Mouse (Mus musculus) left cerebral cortex, postnatal 25 days (tissue): Measurements from ENCODE around the gene Sipa1l2. TPM values are rescaled to one million over a fixed set of nuclear protein-coding genes. Genes with fewer than 3 reads are reported as not detected.

Experiments used
- DNase-seq, 2 experiments: peaks; one replicate each; pipeline ENCODE4 v3.0.0; 2022; ENCODE audit warnings: low spot score in 2 of 2, mixed read lengths in 1 of 2
- intact Hi-C: fragments of 180-260 bp; cut with DNase I; formaldehyde crosslinking; loops from one replicate; pipeline ENCODE4 v1.15.1; 2025
- total RNA-seq, 2 experiments: library from RNA; stranded (reverse); gene quantifications; 2 replicates each; pipeline ENCODE4 v1.2.3; 2021

Gene Sipa1l2
- 10 to 100 TPM; 39.6 to 40.6 TPM for total RNA-seq

DNA sequence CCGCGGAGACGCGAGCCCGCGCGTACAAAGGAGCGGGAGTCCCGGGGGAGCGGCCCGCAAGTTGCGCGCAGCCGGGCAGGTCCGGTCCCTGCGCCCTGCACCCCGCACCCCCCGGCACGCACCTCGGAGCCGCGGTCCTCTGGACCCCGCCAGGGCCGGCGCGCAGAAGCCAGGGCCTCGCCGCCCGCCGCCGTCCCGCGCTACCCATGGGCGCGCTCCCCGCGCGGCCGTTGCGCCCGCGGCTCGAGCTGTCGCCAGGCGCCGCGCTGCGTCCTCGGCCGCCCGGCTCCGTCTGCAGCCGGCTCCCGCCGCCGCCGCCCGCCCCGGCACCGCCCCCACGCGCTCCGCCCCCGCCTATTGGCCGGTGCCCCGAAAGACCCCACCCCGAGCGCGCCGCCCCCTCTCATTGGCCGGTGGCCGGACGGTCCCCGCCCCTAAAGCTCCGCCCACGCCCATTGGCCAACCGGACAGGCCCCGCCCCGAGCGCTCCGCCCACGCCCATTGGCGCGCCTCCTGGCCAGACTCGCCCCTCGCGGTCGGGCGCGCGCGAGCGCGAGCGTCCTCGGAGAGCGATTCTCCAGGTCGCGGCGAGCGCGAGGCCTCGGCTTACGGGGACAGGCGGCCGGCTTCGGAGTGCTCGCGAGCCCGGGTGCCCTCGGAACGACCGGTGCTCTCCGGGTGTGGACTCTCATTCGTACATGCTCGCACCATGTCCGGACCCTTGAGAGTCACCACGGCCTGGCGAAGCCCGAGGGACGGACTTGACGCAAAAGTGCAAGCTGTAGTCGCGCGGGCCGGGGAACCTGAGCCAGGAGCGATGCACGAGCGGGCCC lies at the start of gene Sipa1l2:
Gene Sipa1l2 (minus strand): TSS at position 276 of the 833 bp plus-strand sequence.
- intact Hi-C loops = loop anchor here (2.0 to 5.0 kb wide), 8 partner anchors 98 to 442 kb away; partner anchors contain the start of gene Map10
- DNase-seq = peak; percentile 93 to 96

DNA sequence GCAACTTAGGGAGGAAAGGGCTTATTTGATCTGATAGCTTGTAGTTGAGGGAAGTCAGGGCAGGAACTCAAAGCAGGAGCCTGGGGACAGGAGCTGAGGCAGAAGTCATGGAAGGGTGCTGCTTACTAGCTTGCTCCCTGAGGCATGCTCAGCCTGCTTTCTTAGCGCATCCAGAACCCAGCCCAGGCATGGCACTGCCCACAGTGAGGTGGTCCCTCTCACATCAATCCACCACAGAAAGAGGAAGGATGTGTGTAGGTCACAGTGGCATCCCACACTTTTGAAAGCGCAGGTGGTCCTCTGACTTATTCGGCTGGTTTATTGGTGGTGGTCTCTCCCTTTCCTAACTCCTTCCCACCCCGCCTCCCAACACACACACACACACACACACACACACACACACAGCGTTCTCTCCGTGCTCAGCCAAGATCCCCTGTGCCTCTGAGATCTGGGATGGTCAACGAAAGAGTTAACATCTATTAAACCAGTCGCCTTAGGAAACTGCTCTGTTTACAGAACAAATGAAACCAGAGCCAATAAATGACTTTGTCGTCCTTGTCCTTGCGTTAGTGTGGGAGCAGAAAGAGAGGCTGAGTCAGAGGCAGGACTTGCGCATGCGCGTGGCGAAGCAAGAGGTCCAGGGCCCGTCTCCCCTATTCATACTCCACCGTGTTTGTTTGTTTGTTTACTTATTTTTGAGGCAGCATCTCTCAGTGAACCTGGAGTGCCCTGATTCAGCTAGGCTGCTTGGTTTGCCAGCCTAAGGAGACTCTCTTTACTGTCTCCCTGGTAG lies 49.1 kb upstream of the Sipa1l2 start:
- DNase-seq = no peak
- intact Hi-C loops = no loop called here

DNA sequence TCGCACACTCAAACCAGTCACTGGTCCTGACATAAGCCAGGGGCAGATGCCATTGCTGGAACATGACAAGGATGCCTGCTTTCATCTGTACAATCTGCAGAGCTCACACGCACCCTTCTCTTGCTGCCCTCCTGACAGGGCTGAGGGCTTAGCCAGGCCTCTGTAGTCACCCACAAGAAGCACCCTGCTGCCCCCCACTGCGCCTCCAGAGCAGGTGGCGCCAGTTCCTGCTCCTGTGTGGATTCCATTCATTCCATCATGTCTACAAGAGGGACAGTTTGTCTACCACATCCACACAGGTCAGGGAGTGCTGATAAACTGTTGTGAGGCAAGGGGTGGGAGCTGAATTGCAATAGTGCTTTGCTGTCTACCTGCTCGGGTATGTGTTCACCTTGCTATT lies 47.3 kb upstream of the Sipa1l2 start:
- no peak for DNase-seq
- intact Hi-C loops = no loop called here

DNA sequence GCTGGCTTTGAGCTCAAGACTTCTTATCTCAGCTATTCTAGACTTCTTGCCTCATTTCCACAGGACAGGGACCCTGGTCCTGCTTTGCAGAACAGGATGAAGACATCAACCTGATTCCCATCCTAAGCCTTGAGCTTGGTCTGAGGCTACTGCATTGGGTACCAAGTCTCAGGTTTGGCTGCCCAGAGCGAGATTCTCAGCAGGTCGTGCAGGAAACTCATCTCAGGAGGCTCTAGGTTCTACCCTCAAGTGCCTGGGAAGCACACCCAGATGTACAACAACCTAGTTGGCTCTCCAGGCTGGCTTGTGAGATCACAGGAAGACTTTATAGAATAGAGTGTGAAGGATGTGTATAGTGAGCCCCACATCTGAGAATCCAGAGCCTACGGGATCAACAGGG lies 46.4 kb upstream of the Sipa1l2 start:
- intact Hi-C loops = no loop called here
- DNase-seq = no peak

DNA sequence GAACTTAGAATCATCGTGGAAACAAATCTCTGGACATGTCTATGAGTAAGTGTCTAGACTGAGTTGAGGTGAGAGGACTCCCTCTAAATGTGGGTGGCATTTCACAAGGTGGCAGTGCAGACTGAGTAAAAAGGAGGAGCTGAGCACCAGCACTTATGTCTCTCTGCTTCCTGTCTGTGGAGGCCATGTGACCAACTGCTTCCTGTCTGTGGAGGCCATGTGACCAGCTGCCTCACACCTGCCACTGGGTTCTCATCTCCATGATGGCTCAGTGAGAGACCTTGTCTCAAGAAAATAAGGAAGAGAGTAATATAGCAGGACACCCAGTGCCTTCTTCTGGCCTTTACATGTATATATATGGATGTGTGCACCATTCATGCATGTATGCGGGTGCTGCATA lies 43.9 kb upstream of the Sipa1l2 start:
- intact Hi-C loops = no loop called here

DNA sequence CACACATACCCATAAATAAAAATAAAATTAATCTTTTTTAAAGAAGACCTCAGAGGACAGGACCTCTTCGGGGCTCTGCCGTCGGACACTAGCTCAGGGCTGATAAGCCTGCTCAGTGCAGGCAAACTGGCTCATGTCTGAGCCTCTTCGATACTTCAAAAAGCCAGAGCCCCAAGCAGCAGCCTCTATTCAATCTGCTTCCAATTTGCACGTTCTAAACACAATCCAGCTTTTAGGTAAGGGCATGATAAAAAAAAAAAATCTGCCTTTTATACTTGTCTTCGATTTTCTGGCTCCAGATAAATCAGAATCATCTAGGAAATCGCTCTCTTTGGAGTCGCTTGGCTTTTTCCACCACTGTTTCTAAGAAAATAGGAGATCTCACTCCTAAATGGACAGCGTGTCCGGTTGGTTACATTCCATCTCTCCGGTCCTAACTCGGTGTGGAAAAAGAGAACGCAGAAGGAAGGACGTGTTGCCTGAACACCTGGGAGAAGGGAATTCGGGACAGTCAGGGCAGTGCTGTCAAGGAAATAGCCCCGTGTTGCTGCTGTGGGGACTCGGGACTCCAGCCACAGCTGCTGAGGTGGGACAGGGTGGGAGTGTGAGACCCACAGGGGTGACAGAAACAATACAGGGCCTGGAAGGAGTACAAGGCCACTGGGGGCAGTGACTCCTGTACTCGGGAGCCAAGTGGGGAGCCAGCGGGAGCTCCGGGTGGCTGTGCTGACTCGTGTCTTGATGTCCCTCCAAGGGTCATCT lies 42.4 kb upstream of the Sipa1l2 start:
- intact Hi-C loops = no loop called here
- DNase-seq = no peak

More for the DNA sequence above, 43.9 kb upstream of the Sipa1l2 start:
- DNase-seq = no peak

DNA sequence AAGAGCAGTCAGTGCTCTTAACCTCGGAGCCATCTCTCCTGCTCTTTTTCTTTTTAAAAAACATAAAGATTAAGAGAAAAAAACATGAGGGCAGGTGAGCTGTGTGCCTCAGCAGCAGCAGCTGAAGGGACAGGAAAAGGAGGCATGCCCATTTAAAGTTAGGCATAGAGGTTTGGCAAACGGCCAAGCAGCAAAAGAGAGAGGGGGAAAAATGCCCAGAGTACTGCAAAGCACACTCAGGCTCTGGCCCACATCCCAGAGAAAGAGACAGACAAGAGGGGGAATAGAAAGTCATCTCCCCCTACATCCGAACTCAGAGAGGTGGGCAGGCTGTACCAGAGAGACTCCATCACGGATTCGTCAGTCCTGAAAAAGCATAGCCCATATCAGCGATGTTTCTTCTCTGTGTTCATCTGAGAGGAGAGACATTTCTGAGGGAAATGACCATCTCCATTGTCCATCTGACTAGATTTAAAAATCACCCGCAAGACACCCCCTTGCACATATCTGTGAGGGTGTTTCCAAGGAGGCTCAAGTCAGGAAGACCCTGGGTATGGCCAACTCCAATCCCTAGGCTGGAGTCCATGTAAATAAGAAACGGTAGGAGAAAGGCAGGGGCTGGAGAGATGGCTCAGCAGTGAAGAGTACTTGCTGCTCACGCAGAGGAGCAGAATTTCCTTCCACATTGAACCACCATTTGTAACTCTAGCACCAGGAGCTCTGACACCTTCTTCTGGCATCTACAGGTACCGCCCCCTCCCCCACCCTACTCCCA lies 41.6 kb upstream of the Sipa1l2 start:
- intact Hi-C loops = no loop called here
- DNase-seq = no peak

DNA sequence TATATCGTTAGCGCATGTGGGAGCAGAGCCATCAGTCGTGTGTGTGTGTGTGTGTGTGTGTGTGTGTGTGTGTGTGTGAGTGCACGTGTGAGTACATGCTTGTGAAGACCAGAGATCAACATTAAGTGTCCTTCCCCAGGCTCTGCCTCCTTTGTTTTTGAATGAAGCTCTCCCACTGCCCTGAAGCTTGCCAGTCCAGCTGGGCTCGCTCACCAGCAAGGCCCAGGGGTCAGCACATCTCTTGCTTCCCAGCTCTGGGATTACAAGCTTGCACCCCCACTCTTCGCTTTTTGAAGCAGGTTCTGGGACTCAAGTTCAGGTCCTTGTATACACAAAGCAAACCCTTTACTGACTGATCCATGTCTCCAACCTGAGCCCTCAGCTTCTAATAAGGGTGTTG lies 40.1 kb upstream of the Sipa1l2 start:
- intact Hi-C loops = no loop called here
- no peak for DNase-seq

DNA sequence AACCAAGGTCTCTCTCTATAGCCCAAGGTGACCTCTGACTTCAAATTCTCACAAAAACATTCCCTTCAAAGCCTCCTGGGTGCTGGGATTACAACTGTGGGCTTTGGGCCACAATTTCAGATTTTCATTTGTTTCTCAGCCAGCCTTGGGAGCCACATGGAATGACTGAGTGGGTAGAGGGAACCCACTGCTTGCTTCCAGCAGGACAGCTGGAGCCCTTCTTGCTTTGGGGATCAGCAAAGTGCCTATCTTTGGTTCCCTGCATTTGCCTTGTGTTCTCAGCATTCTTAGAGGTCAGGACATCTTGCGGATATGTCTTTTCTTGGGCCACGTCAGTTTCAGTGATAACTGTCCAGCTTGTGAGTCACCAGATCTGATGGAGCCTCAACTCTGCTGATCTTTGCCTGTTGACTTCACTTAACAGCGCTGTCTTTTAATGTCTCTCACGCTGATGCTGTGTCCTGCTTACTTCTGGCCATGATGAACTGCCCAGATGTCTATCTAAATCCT lies 38.2 kb upstream of the Sipa1l2 start:
- no peak for DNase-seq
- intact Hi-C loops = no loop called here

DNA sequence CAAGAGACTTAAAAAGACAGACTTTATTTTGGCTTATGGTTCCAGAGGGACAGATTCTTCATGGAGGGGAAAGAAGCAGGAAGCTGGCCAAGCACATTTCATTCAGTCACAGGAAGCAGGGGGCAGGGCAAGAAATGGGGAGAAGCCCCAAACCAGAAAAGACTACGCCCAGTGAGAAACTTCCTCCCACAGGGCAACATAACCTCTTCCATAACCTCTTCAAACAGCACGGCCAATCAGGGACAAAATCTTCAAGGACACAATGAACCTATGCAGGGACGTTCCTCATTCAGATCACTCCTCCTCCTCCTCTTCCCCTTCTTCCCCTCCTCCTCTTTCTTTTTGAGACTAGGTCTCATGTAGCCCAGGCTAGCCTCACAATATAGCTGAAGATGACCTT lies 37.3 kb upstream of the Sipa1l2 start:
- intact Hi-C loops = no loop called here
- DNase-seq = no peak

DNA sequence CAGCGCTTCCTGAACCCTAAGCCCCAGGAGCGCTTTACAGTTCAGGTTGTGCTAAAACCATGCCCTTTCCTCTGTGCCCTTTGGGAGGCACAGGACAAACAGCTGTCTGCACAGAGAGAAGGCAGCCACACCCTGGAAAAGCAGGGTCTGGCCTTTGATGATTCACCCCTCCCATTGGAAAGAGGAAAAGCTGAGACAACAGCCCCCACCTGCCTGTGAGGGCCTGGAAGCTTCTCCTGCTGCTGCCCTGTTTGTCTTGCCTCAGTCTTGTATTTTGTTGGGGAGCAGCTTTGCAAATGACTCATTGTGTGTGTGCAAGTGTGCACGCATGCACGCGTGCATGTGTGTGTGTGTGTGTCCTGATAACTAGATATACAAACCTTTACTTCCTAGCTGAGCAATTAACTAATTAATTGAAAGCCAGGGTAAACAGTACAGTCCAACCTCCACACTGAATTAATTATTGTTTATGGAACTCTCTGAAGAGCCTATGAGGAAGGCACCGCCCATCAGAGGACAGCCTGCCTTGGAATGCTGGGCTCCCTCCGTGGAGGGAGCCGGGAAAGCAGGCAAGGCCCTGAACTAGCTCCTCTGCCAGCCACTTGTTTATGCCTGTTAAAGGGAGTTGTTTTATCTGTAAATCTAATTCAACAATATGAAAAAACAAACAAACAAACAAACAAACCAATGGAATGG lies 35.4 kb upstream of the Sipa1l2 start:
- intact Hi-C loops = no loop called here
- DNase-seq = no peak

DNA sequence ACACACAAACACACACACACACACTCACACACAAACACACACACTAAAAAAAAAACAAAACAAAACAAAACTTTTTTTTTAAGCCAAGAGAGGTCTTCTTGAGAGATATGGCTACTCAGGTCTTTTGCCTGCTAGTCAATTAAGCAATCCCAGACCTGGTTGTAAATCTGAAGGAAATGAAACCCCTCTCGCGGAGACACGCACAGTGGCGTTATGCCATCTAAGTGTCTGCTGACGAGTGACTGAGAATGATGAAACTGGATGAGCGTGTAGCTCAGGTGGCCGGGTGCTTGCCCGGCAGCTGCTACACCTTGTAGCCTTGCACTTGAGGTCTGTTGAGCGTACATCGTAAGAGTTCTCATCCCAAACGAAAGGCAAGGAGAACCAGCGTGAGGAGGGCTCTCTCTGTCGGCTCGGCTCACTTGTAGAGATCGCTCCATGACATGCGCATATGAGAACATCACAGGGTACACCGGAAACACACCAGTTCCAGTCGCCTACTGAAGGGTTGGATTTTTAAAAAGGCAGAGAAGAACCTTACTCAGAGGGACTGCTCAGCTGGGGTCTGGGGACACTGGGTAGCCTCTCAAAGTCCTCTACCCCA lies 34.7 kb upstream of the Sipa1l2 start:
- no peak for DNase-seq
- intact Hi-C loops = no loop called here

DNA sequence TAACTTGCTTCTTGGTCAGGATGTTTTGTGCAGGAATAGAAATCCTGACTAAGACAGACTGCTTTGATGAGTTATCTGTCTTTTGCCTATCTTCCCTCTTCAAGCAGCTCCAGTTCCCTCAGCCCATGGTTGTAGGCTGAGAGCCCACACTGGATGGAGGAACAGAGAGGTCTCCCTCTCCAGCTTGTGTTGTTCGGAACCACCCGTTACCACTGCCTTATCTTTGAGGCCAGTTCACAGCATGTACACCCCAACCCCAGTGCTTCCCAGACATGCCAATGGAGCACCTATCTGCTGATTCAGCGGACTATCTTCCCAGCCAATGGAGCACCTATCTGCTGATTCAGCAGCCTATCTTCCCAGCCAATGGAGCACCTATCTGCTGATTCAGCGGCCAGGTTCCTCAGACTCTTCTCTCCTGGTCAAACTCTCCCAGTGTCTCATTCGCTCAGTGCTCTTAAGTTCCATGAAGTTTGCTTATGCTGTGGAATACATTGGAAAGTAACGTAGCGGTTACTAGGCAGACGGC lies 33.8 kb upstream of the Sipa1l2 start:
- DNase-seq = no peak

DNA sequence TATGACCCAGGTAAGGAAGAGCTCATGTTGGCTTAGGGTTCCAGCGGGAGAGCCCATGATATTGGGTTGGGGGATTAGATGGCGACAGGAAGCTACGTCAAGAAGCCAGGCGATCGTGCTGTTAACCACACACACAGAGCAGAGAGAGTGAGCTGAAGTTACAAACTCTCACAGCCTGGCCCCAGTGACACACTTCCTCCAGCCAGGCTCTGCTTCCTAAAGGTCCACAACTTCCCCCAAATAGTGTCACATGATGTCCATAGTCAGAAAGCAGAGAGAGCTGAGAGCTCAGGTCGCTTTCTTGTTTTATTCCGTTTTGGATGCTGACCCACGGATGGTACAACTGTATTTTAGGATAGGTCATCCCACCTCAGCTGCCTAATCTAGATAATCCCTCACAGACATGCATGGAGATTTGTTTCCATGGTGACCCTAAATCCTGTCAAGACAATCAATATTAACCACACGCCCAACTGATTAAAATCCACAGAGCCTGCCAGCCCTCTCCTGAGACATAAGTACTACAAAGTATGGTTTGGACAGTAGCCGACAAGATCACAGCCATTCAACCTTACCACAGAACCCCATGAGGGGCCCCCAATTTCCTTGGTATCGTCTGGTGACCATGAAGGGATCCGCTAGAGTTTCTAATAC lies 30.6 kb upstream of the Sipa1l2 start:
- no peak for DNase-seq
- intact Hi-C loops = no loop called here

More for the DNA sequence above, 33.8 kb upstream of the Sipa1l2 start:
- intact Hi-C loops = no loop called here

DNA sequence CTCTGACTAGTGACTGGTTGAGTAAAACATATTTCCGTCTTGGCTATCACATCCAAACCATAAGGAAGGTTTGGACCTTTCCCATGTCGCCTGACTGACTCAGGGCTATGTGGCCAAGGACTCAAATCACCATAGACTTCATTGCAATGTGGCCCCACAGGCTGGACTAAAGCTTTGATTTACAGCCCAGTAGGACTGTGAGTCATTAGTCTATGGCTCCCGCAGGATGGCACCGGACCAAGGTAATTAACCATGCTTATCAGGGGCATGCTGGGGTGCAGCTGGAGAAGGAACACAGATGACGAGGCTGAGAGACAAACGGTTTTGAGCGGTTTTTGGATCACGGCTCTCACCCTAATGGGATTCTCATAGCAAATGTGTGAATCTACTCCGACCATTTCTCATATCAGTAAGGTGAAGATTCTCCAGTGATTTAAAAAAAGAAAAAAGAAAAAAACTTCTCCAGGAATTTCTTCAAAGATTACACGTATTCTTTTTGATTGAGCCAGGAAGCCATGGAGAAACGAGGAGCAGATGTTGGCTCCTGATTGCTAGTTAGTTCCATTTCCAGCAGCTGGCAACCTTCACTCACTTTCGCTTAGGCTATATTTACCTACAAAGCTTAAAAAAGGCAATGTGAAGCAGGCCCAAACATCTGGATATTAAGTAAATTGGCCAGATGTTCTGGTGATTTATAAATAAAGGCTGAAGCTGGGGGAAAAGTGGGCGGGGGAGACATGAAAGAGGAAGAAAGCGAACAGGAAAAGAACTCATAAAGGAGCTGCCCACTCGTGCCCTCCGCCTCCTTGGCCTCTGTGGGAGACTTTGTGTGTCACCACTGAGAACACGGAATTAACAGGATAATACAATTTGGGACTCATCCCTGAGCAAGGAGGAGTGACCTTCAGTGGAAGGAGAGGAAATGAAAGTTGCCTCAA lies 26.2 kb upstream of the Sipa1l2 start:
- DNase-seq = no peak
- intact Hi-C loops = no loop called here

DNA sequence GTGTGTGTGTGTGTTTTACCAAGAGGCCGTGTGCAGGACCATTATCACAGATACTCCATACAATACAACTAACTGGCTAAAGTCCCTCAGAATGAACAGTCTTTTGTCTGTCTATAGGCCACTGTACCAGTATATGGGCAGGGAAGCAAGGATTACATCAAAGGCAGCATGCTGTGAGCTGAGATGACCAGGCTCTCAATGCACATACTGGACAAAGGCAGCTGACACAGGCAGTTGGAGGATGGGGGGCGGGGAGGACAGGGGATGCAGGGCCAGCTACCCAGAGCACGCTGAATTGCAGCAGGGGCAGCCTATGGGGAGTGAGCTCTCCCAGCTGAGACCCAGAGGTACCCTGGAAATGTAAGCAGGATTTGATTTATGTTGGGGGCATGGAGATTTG lies 20.8 kb upstream of the Sipa1l2 start:
- no peak for DNase-seq
- intact Hi-C loops = no loop called here
